Mouse (Mus musculus) kidney, embryonic 16.5 days (tissue): Measurements from ENCODE around the gene Trio. TPM values are rescaled to one million over a fixed set of nuclear protein-coding genes. Genes with fewer than 3 reads are reported as not detected.
A peak's percentile ranks its signal among the peaks of the same experiment; 100 is the strongest.

Experiments
- ATAC-seq: fragments of 200-750 bp; cut with Nextera tagmentation; 2 replicates; pipeline ENCODE4 v1.8.0; 2017; ENCODE audit warnings: moderate TSS enrichment; ENCODE audit not compliant: low FRiP score, low TSS enrichment
- H3K27ac ChIP-seq: fragments of 300-500 bp; sonication (generic); 2 replicates; pipeline ENCODE4 v1.5.1; 2014; ENCODE audit warnings: low read length
- H3K27me3 ChIP-seq: fragments of 300-500 bp; sonication (generic); 2 replicates; pipeline ENCODE4 v1.6.1; 2014; ENCODE audit warnings: low read length, control low read depth, mixed read lengths; ENCODE audit not compliant: insufficient read depth
- H3K36me3 ChIP-seq: fragments of 300-500 bp; sonication (generic); 2 replicates; pipeline ENCODE4 v1.6.1; 2014; ENCODE audit warnings: low read length, control low read depth, mixed read lengths; ENCODE audit not compliant: insufficient read depth
- H3K4me1 ChIP-seq: fragments of 300-500 bp; sonication (generic); 2 replicates; pipeline ENCODE4 v1.6.1; 2014; ENCODE audit warnings: low read length, control low read depth, mixed read lengths; ENCODE audit not compliant: insufficient read depth
- H3K4me2 ChIP-seq: fragments of 300-500 bp; sonication (generic); replicated peaks from 2 replicates; pipeline ENCODE4 v1.6.1; 2014; ENCODE audit warnings: low read depth, low read length
- H3K4me3 ChIP-seq: fragments of 300-500 bp; sonication (generic); 2 replicates; pipeline ENCODE4 v1.5.1; 2014; ENCODE audit warnings: mild to moderate bottlenecking, low read length
- H3K9ac ChIP-seq: fragments of 300-500 bp; sonication (generic); replicated peaks from 2 replicates; pipeline ENCODE4 v1.6.1; 2014; ENCODE audit warnings: low read length
- H3K9me3 ChIP-seq: fragments of 300-500 bp; sonication (generic); 2 replicates; pipeline ENCODE4 v1.6.1; 2016; ENCODE audit warnings: low read length, control low read depth
- WGBS: fragments of 180-500 bp; shearing (Covaris S2); extraction: QIAGEN DNeasy Blood & Tissue Kit; methylation state at CpG from one replicate; pipeline ENCODE4 v1.1.7; 2014; 5-methylcytosine and 5-hydroxymethylcytosine counted together
- polyA plus RNA-seq: library from polyadenylated mRNA; unstranded; fragments of >200 nt; fragmentation: Nextera tagmentation; extraction: Ambion mirVana; gene quantifications from 2 replicates; pipeline ENCODE4 v1.2.1, GENCODE M21; 2015

Gene Trio
- polyA plus RNA-seq, 1 experiment from 2014 or later = 24.3 TPM

- H3K4me2 ChIP-seq = no peak overlapping the region
- H3K4me1 ChIP-seq = peaks cover 97% of the 10 kb centered on the region
- H3K9me3 ChIP-seq = no peaks in the 10 kb centered on the region
- ATAC-seq = no peak
- WGBS = 31% methylated on average over 9 of the region's 9 CpGs
- 0 out of 2 replicates have a peak, but pooled peaks cover 4% of the 10 kb centered on the region for H3K36me3 ChIP-seq
- H3K27me3 ChIP-seq = no peaks in the 10 kb centered on the region
- H3K27ac ChIP-seq = 0 out of 2 replicates have a peak overlapping the region, but pooled peaks have one; percentile 31
- no peak overlapping the region for H3K4me3 ChIP-seq
- no peak overlapping the region for H3K9ac ChIP-seq
Observed at GRCm38 (mm10) chr15:27997391-27997841, 28.2 kb downstream of the Trio start.

GRCm38 (mm10) chr15:27996750-27997149, 28.9 kb downstream of the Trio start:
- Histone ChIP-seq H3K27me3 (no peaks in the 10 kb centered on the region), H3K27ac (no peak overlapping the region), H3K4me2 (no peak overlapping the region), H3K9ac (no peak overlapping the region), H3K36me3 (0 out of 2 replicates have a peak, but pooled peaks cover 4% of the 10 kb centered on the region), H3K4me1 (peaks cover 97% of the 10 kb centered on the region), H3K9me3 (no peaks in the 10 kb centered on the region), H3K4me3 (no peak overlapping the region)
- ATAC-seq = no peak
- WGBS = 82% methylated on average over 4 of the region's 4 CpGs

GRCm38 (mm10) chr15:27995421-27995820, 30.2 kb downstream of the Trio start:
- Histone ChIP-seq H3K4me2 (peak overlapping the region; percentile 39), H3K36me3 (0 out of 2 replicates have a peak, but pooled peaks cover 4% of the 10 kb centered on the region), H3K27me3 (no peaks in the 10 kb centered on the region), H3K27ac (peak overlapping the region; percentile 74), H3K9me3 (no peaks in the 10 kb centered on the region), H3K9ac (no peak overlapping the region), H3K4me3 (peak overlapping the region; percentile 23; the same call in 1 of the 2 replicates), H3K4me1 (peaks cover 97% of the 10 kb centered on the region)
- peak; percentile 44; the same call in 1 of the 2 replicates for ATAC-seq
- WGBS = 57% methylated on average over 3 of the region's 3 CpGs

- Histone ChIP-seq H3K9ac (0 out of 2 replicates have a peak overlapping the region, but pooled peaks have one; percentile 39), H3K9me3 (no peaks in the 10 kb centered on the region), H3K27ac (peak overlapping the region; percentile 74), H3K27me3 (no peaks in the 10 kb centered on the region), H3K4me2 (peak overlapping the region; percentile 39), H3K4me1 (peaks cover 95% of the 10 kb centered on the region), H3K36me3 (0 out of 2 replicates have a peak, but pooled peaks cover 4% of the 10 kb centered on the region), H3K4me3 (peak overlapping the region; percentile 23)
- 62% methylated on average over 13 of the region's 13 CpGs for WGBS
- 0 out of 2 replicates have a peak, but pooled peaks have one; percentile 16 for ATAC-seq
Observed at GRCm38 (mm10) chr15:27994870-27995269, 30.8 kb downstream of the Trio start.

GRCm38 (mm10) chr15:27993528-27993927, 32.1 kb downstream of the Trio start:
- 51% methylated on average over 7 of the region's 7 CpGs for WGBS
- Histone ChIP-seq H3K4me1 (peaks cover 89% of the 10 kb centered on the region), H3K9ac (no peak overlapping the region), H3K36me3 (0 out of 2 replicates have a peak, but pooled peaks cover 4% of the 10 kb centered on the region), H3K27ac (0 out of 2 replicates have a peak overlapping the region, but pooled peaks have one; percentile 12), H3K4me2 (peak overlapping the region; percentile 39), H3K9me3 (no peaks in the 10 kb centered on the region), H3K27me3 (no peaks in the 10 kb centered on the region), H3K4me3 (no peak overlapping the region)
- no peak for ATAC-seq

- no peak for ATAC-seq
- Histone ChIP-seq H3K4me3 (no peak overlapping the region), H3K27ac (peak overlapping the region; percentile 30; the same call in 1 of the 2 replicates), H3K27me3 (no peaks in the 10 kb centered on the region), H3K9ac (no peak overlapping the region), H3K4me2 (no peak overlapping the region), H3K9me3 (no peaks in the 10 kb centered on the region), H3K36me3 (0 out of 2 replicates have a peak, but pooled peaks cover 4% of the 10 kb centered on the region), H3K4me1 (peaks cover 83% of the 10 kb centered on the region)
- WGBS = 22% methylated on average over 5 of the region's 5 CpGs
Observed at GRCm38 (mm10) chr15:27992596-27992995, 33.1 kb downstream of the Trio start.

GRCm38 (mm10) chr15:27991892-27992593, 33.6 kb downstream of the Trio start:
- H3K9me3 ChIP-seq = no peaks in the 10 kb centered on the region
- 31% methylated on average over 6 of the region's 6 CpGs for WGBS
- peak overlapping the region; percentile 19; the same call in 1 of the 2 replicates for H3K4me2 ChIP-seq
- H3K9ac ChIP-seq = no peak overlapping the region
- no peak overlapping the region for H3K4me3 ChIP-seq
- ATAC-seq = peak; percentile 3; the same call in 1 of the 2 replicates
- H3K27me3 ChIP-seq = no peaks in the 10 kb centered on the region
- peak overlapping the region; percentile 30; the same call in 1 of the 2 replicates for H3K27ac ChIP-seq
- 0 out of 2 replicates have a peak, but pooled peaks cover 4% of the 10 kb centered on the region for H3K36me3 ChIP-seq
- peaks cover 78% of the 10 kb centered on the region for H3K4me1 ChIP-seq

- H3K4me1 ChIP-seq = peaks cover 69% of the 10 kb centered on the region
- H3K9me3 ChIP-seq = no peaks in the 10 kb centered on the region
- H3K9ac ChIP-seq = no peak overlapping the region
- H3K27ac ChIP-seq = no peak overlapping the region
- H3K4me3 ChIP-seq = no peak overlapping the region
- no peak for ATAC-seq
- 0 out of 2 replicates have a peak, but pooled peaks cover under 1% of the 10 kb centered on the region for H3K36me3 ChIP-seq
- WGBS = 48% methylated on average over 17 of the region's 17 CpGs
- H3K27me3 ChIP-seq = no peaks in the 10 kb centered on the region
- no peak overlapping the region for H3K4me2 ChIP-seq
Observed at GRCm38 (mm10) chr15:27991066-27991701, 34.5 kb downstream of the Trio start.

- peaks cover 44% of the 10 kb centered on the region for H3K4me1 ChIP-seq
- H3K9me3 ChIP-seq = no peaks in the 10 kb centered on the region
- no peak for ATAC-seq
Observed at GRCm38 (mm10) chr15:27987979-27988378, 37.7 kb downstream of the Trio start.

More at GRCm38 (mm10) chr15:27987979-27988378, 37.7 kb downstream of the Trio start:
- no peak overlapping the region for H3K27ac ChIP-seq
- no peak overlapping the region for H3K4me2 ChIP-seq
- H3K9ac ChIP-seq = no peak overlapping the region
- 76% methylated on average over 7 of the region's 7 CpGs for WGBS
- no peaks in the 10 kb centered on the region for H3K36me3 ChIP-seq
- H3K4me3 ChIP-seq = no peak overlapping the region
- no peaks in the 10 kb centered on the region for H3K27me3 ChIP-seq
